Mouse (Mus musculus): ENCODE data around the gene Hist1h4m.
"Not testable (repeated sequence)": the region's sequence is repeated elsewhere in the genome, so short reads cannot be mapped to it uniquely, and the experiment has no call there.

DNA sequence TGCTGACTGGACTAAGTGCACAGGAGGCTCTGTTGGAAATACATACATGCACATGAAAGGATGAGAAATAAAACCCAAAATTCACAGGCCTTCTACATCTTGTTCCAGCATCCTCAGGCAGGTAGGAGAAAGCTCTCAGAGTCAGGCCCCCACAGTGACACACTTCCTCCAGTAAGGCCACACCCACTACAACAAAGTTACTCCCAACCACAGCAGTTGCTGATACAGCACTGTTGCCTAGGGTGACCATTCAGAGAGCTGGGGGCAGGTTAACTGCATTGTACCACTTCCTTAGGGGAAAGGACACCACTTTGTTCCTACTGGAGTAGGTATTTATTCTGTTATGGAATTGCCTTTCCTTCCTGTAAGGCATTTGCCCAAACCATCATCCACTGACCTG is 14.4 kb upstream of the Hist1h4m start:
- not testable (repeated sequence) for TF ChIP-seq POLR2A (IDR thresholded peaks at IDR 0.05; ENCODE audit: low read depth, low read length); CTCF (IDR thresholded peaks at IDR 0.05; ENCODE audit: borderline replicate concordance, insufficient read depth, low read length)

All from embryonic fibroblast, embryonic 13.5 days (primary cell).